Mouse (Mus musculus) lung, postnatal 0 days (tissue): ENCODE measurements around the gene Gm17334. TPM values are rescaled to one million over a fixed set of nuclear protein-coding genes. Genes with fewer than 3 reads are reported as not detected.

Experiments used
- ATAC-seq: fragments of 200-750 bp; cut with Nextera tagmentation; 2 replicates; pipeline ENCODE4 v1.8.0; 2017; ENCODE audit warnings: moderate library complexity
- DNase-seq: peaks from one replicate; pipeline ENCODE4 v3.0.0-alpha.2; 2016; ENCODE audit warnings: low spot score
- H3K27ac ChIP-seq: fragments of 300-500 bp; sonication (generic); 2 replicates; pipeline ENCODE4 v1.5.1; 2014; ENCODE audit warnings: antibody characterized with exemption, mild to moderate bottlenecking, low read length, mixed read lengths
- H3K27me3 ChIP-seq: fragments of 300-500 bp; sonication (generic); replicated peaks from 2 replicates; pipeline ENCODE4 v1.6.1; 2014; ENCODE audit warnings: low read length, mixed read lengths; ENCODE audit not compliant: insufficient read depth
- H3K36me3 ChIP-seq: fragments of 300-500 bp; sonication (generic); 2 replicates; pipeline ENCODE4 v1.6.1; 2014; ENCODE audit warnings: low read length, mixed read lengths; ENCODE audit not compliant: insufficient read depth
- H3K4me1 ChIP-seq: fragments of 300-500 bp; sonication (generic); 2 replicates; pipeline ENCODE4 v1.6.1; 2014; ENCODE audit warnings: antibody characterized with exemption, low read depth, low read length, mixed read lengths; ENCODE audit not compliant: insufficient read depth
- H3K4me2 ChIP-seq: fragments of 300-500 bp; sonication (generic); replicated peaks from 2 replicates; pipeline ENCODE4 v1.6.1; 2014; ENCODE audit warnings: low read depth, mild to moderate bottlenecking, low read length, moderate library complexity, mixed read lengths
- H3K4me3 ChIP-seq: fragments of 300-500 bp; sonication (generic); 2 replicates; pipeline ENCODE4 v1.5.1; 2014; ENCODE audit warnings: low read depth, low read length
- H3K9ac ChIP-seq: fragments of 300-500 bp; sonication (generic); replicated peaks from 2 replicates; pipeline ENCODE4 v1.6.1; 2014; ENCODE audit warnings: low read depth, mild to moderate bottlenecking
- H3K9me3 ChIP-seq: fragments of 300-500 bp; sonication (generic); 2 replicates; pipeline ENCODE4 v1.6.1; 2016; ENCODE audit warnings: low read length, mixed read lengths
- CTCF ChIP-seq: IDR thresholded peaks from 2 replicates; pipeline ENCODE4 v1.5.1; 2016; ENCODE audit warnings: antibody characterized with exemption, mild to moderate bottlenecking
- EP300 ChIP-seq: IDR thresholded peaks from 2 replicates; pipeline ENCODE4 v1.6.1; 2016; ENCODE audit warnings: antibody characterized with exemption, mild to moderate bottlenecking, control low read depth
- WGBS: fragments of 180-500 bp; shearing (Covaris S2); extraction: QIAGEN DNeasy Blood & Tissue Kit; methylation state at CpG from one replicate; pipeline ENCODE4 v1.1.7; 2014; 5-methylcytosine and 5-hydroxymethylcytosine counted together
- microRNA-seq: library from miRNA; unstranded; fragments of <30 nt; microRNA quantifications from one replicate; pipeline ENCODE4, GENCODE M21; 2016
- polyA plus RNA-seq: library from polyadenylated mRNA; unstranded; fragments of >200 nt; fragmentation: Nextera tagmentation; extraction: Ambion mirVana; gene quantifications from 2 replicates; pipeline ENCODE4 v1.2.1, GENCODE M21; 2015

Gene Gm17334
- polyA plus RNA-seq, 1 experiment from 2014 or later = 0.61 TPM

GRCm38 (mm10) chr11:53734970-53735681 is 37.9 kb downstream of the Gm17334 start:
- H3K27me3 ChIP-seq = no peaks in the 10 kb centered on the region
- no peak overlapping the region for H3K4me2 ChIP-seq
- WGBS = 61% methylated on average over 18 of the region's 18 CpGs
- TF ChIP-seq EP300 = no peak
- no peak for TF ChIP-seq CTCF
- no peaks in the 10 kb centered on the region for H3K9me3 ChIP-seq
- no peak overlapping the region for H3K4me3 ChIP-seq
- ATAC-seq (no peak), DNase-seq (no peak)
- no peak overlapping the region for H3K9ac ChIP-seq
- no peaks in the 10 kb centered on the region for H3K36me3 ChIP-seq
- no peak overlapping the region for H3K27ac ChIP-seq
- H3K4me1 ChIP-seq = no peaks in the 10 kb centered on the region

- Histone ChIP-seq H3K36me3 (no peaks in the 10 kb centered on the region), H3K4me3 (no peak overlapping the region), H3K27ac (no peak overlapping the region), H3K9me3 (no peaks in the 10 kb centered on the region), H3K27me3 (no peaks in the 10 kb centered on the region), H3K4me2 (no peak overlapping the region), H3K9ac (no peak overlapping the region), H3K4me1 (no peaks in the 10 kb centered on the region)
- DNase-seq = no peak
- ATAC-seq = no peak
- TF ChIP-seq CTCF (no peak), EP300 (no peak)
- 78% methylated on average over 2 of the region's 2 CpGs for WGBS
Observed at GRCm38 (mm10) chr11:53734431-53734830, 38.6 kb downstream of the Gm17334 start.

DNA sequence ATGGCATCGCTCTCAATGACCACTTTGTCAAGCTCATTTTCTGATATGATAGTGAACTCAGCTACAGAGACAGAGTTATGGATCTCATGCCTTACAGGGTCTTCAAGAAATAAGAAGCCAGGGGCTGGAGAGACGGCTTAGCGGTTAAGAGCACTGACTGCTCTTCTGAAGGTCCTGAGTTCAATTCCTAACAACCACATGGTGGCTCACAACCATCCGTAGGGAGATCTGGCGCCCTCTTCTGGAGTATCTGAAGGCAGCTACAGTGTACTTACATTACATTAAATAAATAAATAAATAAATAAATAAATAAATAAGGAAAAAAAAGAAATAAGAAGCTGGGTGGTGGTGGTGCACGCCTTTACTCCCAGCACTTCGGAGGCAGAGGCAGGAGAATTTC is 39.2 kb downstream of the Gm17334 start:
- Histone ChIP-seq H3K27ac (no peak overlapping the region), H3K9me3 (no peaks in the 10 kb centered on the region), H3K4me2 (no peak overlapping the region), H3K9ac (no peak overlapping the region), H3K36me3 (no peaks in the 10 kb centered on the region), H3K4me1 (no peaks in the 10 kb centered on the region), H3K4me3 (no peak overlapping the region), H3K27me3 (no peaks in the 10 kb centered on the region)
- 79% methylated on average over 7 of the region's 7 CpGs for WGBS
- no peak for TF ChIP-seq EP300
- TF ChIP-seq CTCF = peak; percentile 29
- no peak for DNase-seq
- ATAC-seq = no peak

DNA sequence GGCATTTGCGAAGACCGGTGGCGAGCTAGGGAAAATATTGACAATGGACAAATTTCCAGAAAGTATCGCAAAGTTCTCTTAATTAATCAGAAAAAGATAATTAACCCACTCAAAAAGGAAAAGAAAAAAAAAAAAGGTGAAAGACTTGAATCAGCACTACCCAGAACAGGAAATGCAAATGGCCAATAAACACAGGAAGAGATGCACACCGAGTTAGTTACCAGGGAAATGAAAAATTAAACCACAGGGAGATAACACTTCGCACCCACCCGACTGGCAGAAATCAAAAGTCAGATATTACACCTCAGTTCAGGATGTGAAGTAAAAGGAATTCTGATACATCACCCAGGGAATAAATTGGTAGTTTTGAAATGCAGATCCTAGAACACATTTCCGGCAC is 40.7 kb downstream of the Gm17334 start:
- no peaks in the 10 kb centered on the region for H3K4me1 ChIP-seq
- no peak overlapping the region for H3K27ac ChIP-seq
- no peak overlapping the region for H3K9ac ChIP-seq
- DNase-seq (no peak), ATAC-seq (no peak)
- no peaks in the 10 kb centered on the region for H3K36me3 ChIP-seq
- WGBS = 82% methylated on average over 8 of the region's 8 CpGs
- no peaks in the 10 kb centered on the region for H3K27me3 ChIP-seq
- H3K4me2 ChIP-seq = no peak overlapping the region
- H3K9me3 ChIP-seq = no peaks in the 10 kb centered on the region
- no peak overlapping the region for H3K4me3 ChIP-seq
- TF ChIP-seq CTCF (no peak), EP300 (no peak)

GRCm38 (mm10) chr11:53731457-53731856 is 41.5 kb downstream of the Gm17334 start:
- Histone ChIP-seq H3K9ac (no peak overlapping the region), H3K36me3 (no peaks in the 10 kb centered on the region), H3K27me3 (no peaks in the 10 kb centered on the region), H3K4me1 (no peaks in the 10 kb centered on the region), H3K4me3 (no peak overlapping the region), H3K27ac (no peak overlapping the region), H3K9me3 (no peaks in the 10 kb centered on the region), H3K4me2 (no peak overlapping the region)
- DNase-seq (no peak), ATAC-seq (no peak)
- WGBS = 94% methylated on average over 7 of the region's 7 CpGs
- TF ChIP-seq EP300 = no peak
- no peak for TF ChIP-seq CTCF

Small RNA genes lying within 50 kb of the gene (microRNA-seq; reads per million reads assigned to microRNA genes)
- gene Mir7671 = not detected

Other genes with a start within 250 kb of the Gm17334 start
- 39.4 and 39.9 TPM in 2 replicates for gene Kif3a, start 205.8 kb downstream of the Gm17334 start, polyA plus RNA-seq
- 0.64 and 0.79 TPM in 2 replicates for gene Il4, start 154.5 kb downstream of the Gm17334 start, polyA plus RNA-seq
- not detected in 2 replicates for gene Il13, start 138.5 kb downstream of the Gm17334 start, polyA plus RNA-seq
- gene Rad50, start 65.9 kb downstream of the Gm17334 start, polyA plus RNA-seq = 18.1 and 19.4 TPM in 2 replicates
- not detected in 2 replicates for gene Il5, start 52.4 kb downstream of the Gm17334 start, polyA plus RNA-seq
- 52.5 and 64.9 TPM in 2 replicates for gene Irf1, start 3.2 kb downstream of the Gm17334 start, polyA plus RNA-seq
- gene Gm12216, start 86.1 kb upstream of the Gm17334 start, polyA plus RNA-seq = 3.4 and 5.4 TPM in 2 replicates
- 7.3 and 9.5 TPM in 2 replicates for gene Slc22a5, start 118.5 kb upstream of the Gm17334 start, polyA plus RNA-seq
- gene Slc22a21, start 207.1 kb upstream of the Gm17334 start, polyA plus RNA-seq = 2.6 TPM in 2 replicates